Mouse (Mus musculus): Measurements from ENCODE around the gene Lrp6. TPM values are rescaled to one million over a fixed set of nuclear protein-coding genes. Genes with fewer than 3 reads are reported as not detected.

Lrp6 gene
- polyA plus RNA-seq, 1 experiment from 2014 or later: 10.1 TPM

- ATAC-seq: no peak
- no peaks in the 10 kb centered on the region for H3K36me3 ChIP-seq (replicated peaks; ENCODE audit: insufficient read depth, low read length)
- H3K9ac ChIP-seq (replicated peaks): no peak overlapping the region
- WGBS (ENCODE audit: insufficient replicate concordance): 84% methylated on average over 5 of the region's 5 CpGs
- H3K4me3 ChIP-seq (ENCODE audit: low read depth, low read length): no peak overlapping the region
- H3K4me2 ChIP-seq (ENCODE audit: low read depth, low read length): no peak overlapping the region
- H3K27ac ChIP-seq (ENCODE audit: low read depth): no peak overlapping the region
- no peak for DNase-seq
- no peaks in the 10 kb centered on the region for H3K4me1 ChIP-seq (ENCODE audit: insufficient read depth)
- TF ChIP-seq CTCF (IDR thresholded peaks at IDR 0.05; ENCODE audit: low read depth): no peak
- no peak for TF ChIP-seq EP300 (IDR thresholded peaks at IDR 0.05; ENCODE audit: low read depth)
- no peaks in the 10 kb centered on the region for H3K27me3 ChIP-seq (ENCODE audit: insufficient read depth, low read length)
- 0 out of 2 replicates have a peak, but pooled peaks cover 2% of the 10 kb centered on the region for H3K9me3 ChIP-seq (ENCODE audit: low read length)
Measured at GRCm38 (mm10) chr6:134582110-134582509, 15.3 kb upstream of the Lrp6 start.

- Histone ChIP-seq H3K27me3 (ENCODE audit: insufficient read depth, low read length) (no peaks in the 10 kb centered on the region), H3K4me2 (ENCODE audit: low read depth, low read length) (no peak overlapping the region), H3K9me3 (ENCODE audit: low read length) (no peaks in the 10 kb centered on the region), H3K9ac (replicated peaks) (no peak overlapping the region), H3K27ac (ENCODE audit: low read depth) (no peak overlapping the region), H3K36me3 (replicated peaks; ENCODE audit: insufficient read depth, low read length) (no peaks in the 10 kb centered on the region), H3K4me1 (ENCODE audit: insufficient read depth) (peaks cover 4% of the 10 kb centered on the region; the same call in 1 of the 2 replicates), H3K4me3 (ENCODE audit: low read depth, low read length) (no peak overlapping the region)
- ATAC-seq (no peak), DNase-seq (no peak)
- WGBS (ENCODE audit: insufficient replicate concordance): 91% methylated on average over 4 of the region's 4 CpGs
- no peak for TF ChIP-seq CTCF (IDR thresholded peaks at IDR 0.05; ENCODE audit: low read depth)
- no peak for TF ChIP-seq EP300 (IDR thresholded peaks at IDR 0.05; ENCODE audit: low read depth)
Measured at GRCm38 (mm10) chr6:134579506-134579905, 12.7 kb upstream of the Lrp6 start.

GRCm38 (mm10) chr6:134578039-134578438 lies 11.3 kb upstream of the Lrp6 start:
- Histone ChIP-seq H3K9me3 (ENCODE audit: low read length) (no peaks in the 10 kb centered on the region), H3K4me1 (ENCODE audit: insufficient read depth) (peaks cover 4% of the 10 kb centered on the region; the same call in 1 of the 2 replicates), H3K27me3 (ENCODE audit: insufficient read depth, low read length) (no peaks in the 10 kb centered on the region), H3K9ac (replicated peaks) (no peak overlapping the region), H3K36me3 (replicated peaks; ENCODE audit: insufficient read depth, low read length) (no peaks in the 10 kb centered on the region), H3K27ac (ENCODE audit: low read depth) (no peak overlapping the region), H3K4me3 (ENCODE audit: low read depth, low read length) (no peak overlapping the region), H3K4me2 (ENCODE audit: low read depth, low read length) (no peak overlapping the region)
- DNase-seq (no peak), ATAC-seq (no peak)
- TF ChIP-seq EP300 (IDR thresholded peaks at IDR 0.05; ENCODE audit: low read depth) (no peak), CTCF (IDR thresholded peaks at IDR 0.05; ENCODE audit: low read depth) (no peak)
- WGBS (ENCODE audit: insufficient replicate concordance): 63% methylated on average over 6 of the region's 6 CpGs

GRCm38 (mm10) chr6:134575288-134575741 lies 8.6 kb upstream of the Lrp6 start:
- H3K27me3 ChIP-seq (ENCODE audit: insufficient read depth, low read length): no peaks in the 10 kb centered on the region
- no peak overlapping the region for H3K9ac ChIP-seq (replicated peaks)
- WGBS (ENCODE audit: insufficient replicate concordance): 51% methylated on average over 3 of the region's 3 CpGs
- no peaks in the 10 kb centered on the region for H3K9me3 ChIP-seq (ENCODE audit: low read length)
- H3K4me1 ChIP-seq (ENCODE audit: insufficient read depth): peaks cover 4% of the 10 kb centered on the region; the same call in 1 of the 2 replicates
- H3K4me2 ChIP-seq (ENCODE audit: low read depth, low read length): no peak overlapping the region
- no peak overlapping the region for H3K4me3 ChIP-seq (ENCODE audit: low read depth, low read length)
- no peak for ATAC-seq
- no peak for DNase-seq
- no peak overlapping the region for H3K27ac ChIP-seq (ENCODE audit: low read depth)
- TF ChIP-seq CTCF (IDR thresholded peaks at IDR 0.05; ENCODE audit: low read depth) (no peak), EP300 (IDR thresholded peaks at IDR 0.05; ENCODE audit: low read depth) (no peak)
- H3K36me3 ChIP-seq (replicated peaks; ENCODE audit: insufficient read depth, low read length): no peaks in the 10 kb centered on the region

DNA sequence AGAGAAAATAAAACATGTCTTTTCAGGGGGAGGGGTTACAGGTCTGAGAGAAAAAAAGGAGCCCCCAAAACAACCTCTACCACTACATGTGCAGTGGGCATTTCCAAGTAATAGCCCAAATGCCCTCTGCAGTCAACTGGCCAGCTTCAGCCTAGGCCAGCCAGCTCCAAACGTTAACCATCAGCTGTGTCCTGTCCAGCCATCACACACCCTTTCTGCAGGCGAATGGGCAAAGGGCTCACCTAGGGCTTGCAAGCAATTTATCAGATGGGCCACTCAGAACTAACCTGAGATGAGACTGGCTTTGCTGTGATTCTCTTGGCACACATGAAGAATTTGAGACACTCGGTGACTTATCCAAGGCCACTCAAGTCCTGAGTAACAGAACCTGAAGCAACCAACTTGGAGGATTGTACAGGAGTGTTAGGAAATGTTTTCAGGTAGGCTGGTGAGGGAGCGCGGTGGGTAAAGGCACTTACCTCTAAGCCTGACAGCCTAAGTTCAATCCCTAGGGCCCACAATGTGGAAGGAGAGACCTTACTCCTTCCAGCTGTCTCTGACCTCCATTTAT lies 1.3 kb upstream of the Lrp6 start:
- no peaks in the 10 kb centered on the region for H3K4me1 ChIP-seq (ENCODE audit: insufficient read depth)
- H3K27me3 ChIP-seq (ENCODE audit: insufficient read depth, low read length): no peaks in the 10 kb centered on the region
- no peak for TF ChIP-seq EP300 (IDR thresholded peaks at IDR 0.05; ENCODE audit: low read depth)
- TF ChIP-seq CTCF (IDR thresholded peaks at IDR 0.05; ENCODE audit: low read depth): no peak
- 71% methylated on average over 5 of the region's 5 CpGs for WGBS (ENCODE audit: insufficient replicate concordance)
- no peaks in the 10 kb centered on the region for H3K36me3 ChIP-seq (replicated peaks; ENCODE audit: insufficient read depth, low read length)
- H3K9ac ChIP-seq (replicated peaks): no peak overlapping the region
- no peak for ATAC-seq
- H3K4me3 ChIP-seq (ENCODE audit: low read depth, low read length): no peak overlapping the region
- H3K27ac ChIP-seq (ENCODE audit: low read depth): no peak overlapping the region
- no peak overlapping the region for H3K4me2 ChIP-seq (ENCODE audit: low read depth, low read length)
- no peak for DNase-seq
- H3K9me3 ChIP-seq (ENCODE audit: low read length): no peaks in the 10 kb centered on the region

DNA sequence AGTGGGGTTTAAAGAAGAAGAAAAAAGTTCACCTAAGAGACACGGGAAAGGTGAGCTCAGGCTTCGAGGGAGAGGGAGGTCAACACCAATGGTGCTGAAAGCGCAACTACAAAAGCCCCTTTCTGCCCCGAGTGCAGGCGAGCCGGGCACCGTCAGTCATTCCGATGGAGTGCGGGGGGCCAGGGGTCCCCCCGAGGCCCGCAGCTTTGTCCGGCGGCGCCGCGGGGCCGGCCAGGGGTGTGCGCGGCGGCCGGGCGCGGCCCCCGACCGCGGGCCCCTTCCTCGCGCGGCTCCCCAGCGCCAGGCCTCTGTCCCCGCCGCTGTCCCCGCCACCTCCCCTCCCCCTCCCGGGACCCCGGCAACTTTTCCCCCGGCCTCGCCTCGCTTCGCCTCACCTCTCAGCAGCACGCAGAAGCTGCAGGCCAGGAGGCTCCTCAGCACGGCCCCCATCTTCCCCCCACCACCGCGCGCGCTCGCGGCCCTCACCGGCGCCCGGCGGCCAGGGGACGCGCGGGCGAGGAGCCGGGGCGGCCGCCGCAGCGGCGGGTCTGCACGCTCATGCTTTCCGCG lies 432 bp downstream of the Lrp6 start:
- under 1% methylated on average over 40 of the region's 64 CpGs for WGBS (ENCODE audit: insufficient replicate concordance)
- DNase-seq (no peak), ATAC-seq (peak; percentile 24)
- Histone ChIP-seq H3K27ac (ENCODE audit: low read depth) (peak overlapping the region; percentile 94), H3K4me3 (ENCODE audit: low read depth, low read length) (peak overlapping the region; percentile 88), H3K27me3 (ENCODE audit: insufficient read depth, low read length) (no peaks in the 10 kb centered on the region), H3K4me2 (ENCODE audit: low read depth, low read length) (peak overlapping the region; percentile 89), H3K9me3 (ENCODE audit: low read length) (no peaks in the 10 kb centered on the region), H3K36me3 (replicated peaks; ENCODE audit: insufficient read depth, low read length) (no peaks in the 10 kb centered on the region), H3K9ac (replicated peaks) (peak overlapping the region; percentile 97), H3K4me1 (ENCODE audit: insufficient read depth) (peaks cover 6% of the 10 kb centered on the region)
- TF ChIP-seq CTCF (IDR thresholded peaks at IDR 0.05; ENCODE audit: low read depth) (no peak), EP300 (IDR thresholded peaks at IDR 0.05; ENCODE audit: low read depth) (no peak)
